Comparison of ENCODE assay signal across 13 mouse cellular contexts in the genomic region with DNA sequence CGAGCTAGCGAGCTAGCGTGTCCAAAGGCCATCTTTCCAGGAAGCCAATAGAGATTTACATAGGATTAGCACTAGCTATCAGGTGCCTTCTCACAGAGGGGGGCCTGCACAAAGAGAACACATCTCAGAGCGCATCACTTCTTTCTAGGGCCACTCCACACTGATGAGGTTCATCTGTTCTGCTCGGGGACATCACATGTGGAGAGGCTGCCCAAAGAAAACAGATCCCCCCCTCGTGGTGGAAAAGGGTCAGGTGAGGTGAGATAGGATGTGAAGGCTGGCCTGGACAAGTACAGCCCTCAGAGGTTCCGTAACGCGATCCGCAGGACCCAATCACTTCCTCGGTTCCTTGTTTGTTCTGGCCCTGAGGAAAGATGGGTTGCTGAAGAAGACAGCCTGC.
DNase-seq lines count a peak whose midpoint lies in the region; ATAC-seq and TF ChIP-seq lines count a peak whose summit lies in the region.
"Had no signal": no experiment of that assay in that cellular context is flagged by ENCODE, and none has a peak within 500 bp of the region (broad histone marks: within the 10 kb centered on the region; RNA-seq: fewer than 3 reads in every experiment).

No protein-coding gene starts in this region.

- H3K79me2 ChIP-seq in heart, adult 2 months (replicated peaks; ENCODE audit: control insufficient read depth, insufficient read depth, low read length) = no peaks in the 10 kb centered on the region
- no peaks in the 10 kb centered on the region for H3K79me2 ChIP-seq in CH12.LX (replicated peaks; ENCODE audit: control insufficient read depth, extremely low read depth, insufficient read depth, poor library complexity, severe bottlenecking)

- peaks cover 1% of the 10 kb centered on the region; the same call in 1 of the 2 replicates for H3K4me1 ChIP-seq in heart, adult 2 months (ENCODE audit: control insufficient read depth, insufficient read depth, low read length)
- no peaks in the 10 kb centered on the region for H3K4me1 ChIP-seq in CH12.LX (ENCODE audit: control insufficient read depth in 1 of 2, insufficient read depth in 2 of 2)
- H3K4me1 ChIP-seq in forebrain, postnatal 0 days (ENCODE audit: insufficient read depth) = no peaks in the 10 kb centered on the region
- H3K4me1 ChIP-seq: hindbrain, embryonic 10.5 days; neural tube, embryonic 13.5 days had no signal

- H3K9ac ChIP-seq in heart, adult 2 months (ENCODE audit: low read depth, low read length) = no peak overlapping the region
- H3K9ac ChIP-seq in CH12.LX (ENCODE audit: insufficient read depth, low read depth) = no peak overlapping the region
- no peak overlapping the region for H3K9ac ChIP-seq in forebrain, postnatal 0 days
- H3K9ac ChIP-seq: neural tube, embryonic 13.5 days had no signal

- no peak overlapping the region for H3K27ac ChIP-seq in heart, adult 2 months
- no peak overlapping the region for H3K27ac ChIP-seq in CH12.LX (ENCODE audit: insufficient read depth, low read depth)
- no peak overlapping the region for H3K27ac ChIP-seq in forebrain, postnatal 0 days (ENCODE audit: low read depth, low read length)
- H3K27ac ChIP-seq: hindbrain, embryonic 10.5 days; macrophage; neural tube, embryonic 13.5 days had no signal

- TF ChIP-seq RAD21 in CH12.LX (IDR thresholded peaks at IDR 0.05; ENCODE audit: low read depth, low read length) = peak; percentile 40

- DNase-seq in heart, adult 2 months = peak; percentile 31 to 35
- no peak for DNase-seq in heart, adult 8-10 months (ENCODE audit: low spot score)
- DNase-seq in CH12.LX (ENCODE audit: extremely low read depth) (peak; percentile 25), ZHBTc4 (ENCODE audit: low read depth, low spot score) (peak; percentile 47)
- DNase-seq in kidney, adult 9 months = peak; percentile 56
- DNase-seq in left cerebral cortex, postnatal 14 days (ENCODE audit: low spot score in 2 of 2) = no peak
- no peak for DNase-seq in forebrain, postnatal 0 days
- DNase-seq in urinary bladder, postnatal 25 days (ENCODE audit: low spot score) = no peak
- DNase-seq: cerebellum, adult 8-10 months had no signal

- in situ Hi-C loops in CH12.LX (cut with MboI; ENCODE audit: low pct_ligation_motif_present, low pct_unique_long_range_greater_than_20kb, low sequenced_read_pairs) = no loop called here

- no peak overlapping the region for H3K4me2 ChIP-seq in CH12.LX (ENCODE audit: insufficient read depth, low read depth, poor library complexity, severe bottlenecking)
- H3K4me2 ChIP-seq in forebrain, postnatal 0 days (ENCODE audit: low read depth) = no peak overlapping the region
- H3K4me2 ChIP-seq: neural tube, embryonic 13.5 days had no signal

- H3K4me3 ChIP-seq in heart, adult 2 months = no peak overlapping the region
- no peak overlapping the region for H3K4me3 ChIP-seq in CH12.LX (replicated peaks in 1 of 3; ENCODE audit: low read depth in 2 of 3, low read length in 2 of 3, poor library complexity in 1 of 3)
- H3K4me3 ChIP-seq in forebrain, postnatal 0 days (ENCODE audit: low read depth, low read length) = no peak overlapping the region
- H3K4me3 ChIP-seq: hindbrain, embryonic 10.5 days; neural tube, embryonic 13.5 days had no signal

- intact Hi-C loops in heart, adult 2 months (cut with DNase I) = loop anchor here (5.0 kb wide), 1 partner anchor 39 kb away; no protein-coding TSS in a partner anchor
- intact Hi-C loops in left cerebral cortex, postnatal 14 days (cut with DNase I) = no loop called here

- H3K36me3 ChIP-seq in heart, adult 2 months (ENCODE audit: control insufficient read depth, insufficient read depth, low read length) = no peaks in the 10 kb centered on the region
- peaks cover 12 to 36% of the 10 kb centered on the region in 2 experiments for H3K36me3 ChIP-seq in CH12.LX (replicated peaks in 1 of 2; ENCODE audit: control insufficient read depth in 1 of 2, insufficient read depth in 1 of 2, low read length in 1 of 2)
- H3K36me3 ChIP-seq in forebrain, postnatal 0 days (ENCODE audit: insufficient read depth) = peaks cover 15% of the 10 kb centered on the region

- WGBS in heart, adult 2 months = 37% methylated on average over 11 of the region's 11 CpGs
- WGBS in forebrain, postnatal 0 days = 76% methylated on average over 11 of the region's 11 CpGs

- TF ChIP-seq POLR2A in heart, adult 2 months (IDR thresholded peaks at IDR 0.05; ENCODE audit: insufficient read depth, low read depth, low read length) = no peak
- no peak for TF ChIP-seq POLR2A in CH12.LX (IDR thresholded peaks at IDR 0.05; ENCODE audit: low read depth, low read length)

- no peaks in the 10 kb centered on the region for H3K27me3 ChIP-seq in heart, adult 2 months (ENCODE audit: control insufficient read depth, insufficient read depth, low read length)
- H3K27me3 ChIP-seq in CH12.LX (replicated peaks) = no peaks in the 10 kb centered on the region
- no peaks in the 10 kb centered on the region for H3K27me3 ChIP-seq in forebrain, postnatal 0 days (ENCODE audit: insufficient read depth, low read length)
- H3K27me3 ChIP-seq: neural tube, embryonic 13.5 days; Patski had no signal

- TF ChIP-seq EP300 in heart, adult 2 months (IDR thresholded peaks at IDR 0.05; ENCODE audit: insufficient read depth, low read depth, low read length) = 0 out of 2 replicates have a peak, but pooled peaks have one; percentile 48
- TF ChIP-seq EP300 in CH12.LX (IDR thresholded peaks at IDR 0.05; ENCODE audit: low read length) = no peak

- TF ChIP-seq CTCF in heart, adult 2 months (IDR thresholded peaks at IDR 0.05) = peak; percentile 57
- peak in 1 of 2 experiments; percentile 57; a peak in 2 of 4 replicates for TF ChIP-seq CTCF in CH12.LX (conservative IDR thresholded peaks at IDR 0.05 in 1 of 2, IDR thresholded peaks at IDR 0.05 in 1 of 2; ENCODE audit: low read depth in 2 of 2, low read length in 2 of 2)
- TF ChIP-seq CTCF in forebrain, postnatal 0 days (IDR thresholded peaks at IDR 0.05; ENCODE audit: low read depth) = no peak

- no peaks in the 10 kb centered on the region for H3K9me3 ChIP-seq in CH12.LX (replicated peaks; ENCODE audit: low read length)
- peaks cover 7% of the 10 kb centered on the region for H3K9me3 ChIP-seq in forebrain, postnatal 0 days (ENCODE audit: low read length)

- dilution Hi-C loops in CH12.LX (cut with MboI; ENCODE audit: extremely low pct_ligation_motif_present, extremely low pct_unique_long_range_greater_than_20kb, low sequenced_read_pairs) = no loop called here

- ATAC-seq in forebrain, postnatal 0 days = no peak
- ATAC-seq: Patski had no signal

TF ChIP-seq in CH12.LX, 34 proteins besides CTCF, POLR2A, EP300 and RAD21:
- TF ChIP-seq IRF4 (IDR thresholded peaks at IDR 0.05; ENCODE audit: low read depth, low read length) (no peak), SMC3 (IDR thresholded peaks at IDR 0.05; ENCODE audit: low read depth, low read length) (peak; percentile 59)

Comparison
In these comparisons a context has a peak if more than half of its experiments do, and no peak if none do; other contexts are left out.
1. DNase-seq: peak in heart, adult 2 months (2 of 2), CH12.LX (single experiment), ZHBTc4 (single experiment) and kidney, adult 9 months (single experiment); none in heart, adult 8-10 months (single experiment), left cerebral cortex, postnatal 14 days (0 of 2), forebrain, postnatal 0 days (single experiment) and urinary bladder, postnatal 25 days (single experiment).